Mouse (Mus musculus) left cerebral cortex, adult 8-10 months (tissue): ENCODE measurements at regions not wholly inside any gene's neighbourhood (a gene's known extent, or its start where the extent isn't known, plus 50 kb on each side); places are given as distances from the start of the nearest gene placed in this dataset.
"Not testable (repeated sequence)": the region's sequence is repeated elsewhere in the genome, so short reads cannot be mapped to it uniquely, and the experiment has no call there.

Experiments
- DNase-seq, 2 experiments: peaks; one replicate each; pipeline ENCODE4 v3.0.0; 2022; ENCODE audit warnings: low spot score in 2 of 2

- DNase-seq = no peak
Measured at GRCm38 (mm10) chr16:51169294-51169693, 578.3 kb upstream of the Ccdc54 start.

- no peak for DNase-seq
Measured at GRCm38 (mm10) chr16:51160768-51161167, 569.8 kb upstream of the Ccdc54 start.

- no peak for DNase-seq
Measured at GRCm38 (mm10) chr16:51138575-51138974, 547.6 kb upstream of the Ccdc54 start.

- peak in 1 of 2 experiments; percentile 22 for DNase-seq
Measured at GRCm38 (mm10) chr16:51119835-51120234, 528.9 kb upstream of the Ccdc54 start.

- no peak for DNase-seq
Measured at GRCm38 (mm10) chr16:51118365-51118764, 527.4 kb upstream of the Ccdc54 start.

- no peak for DNase-seq
Measured at GRCm38 (mm10) chr16:51117836-51118235, 526.9 kb upstream of the Ccdc54 start.

GRCm38 (mm10) chr16:51109864-51110263, 518.9 kb upstream of the Ccdc54 start:
- no peak for DNase-seq

GRCm38 (mm10) chr16:51107421-51107820, 516.5 kb upstream of the Ccdc54 start:
- no peak for DNase-seq

- DNase-seq = no peak
Measured at GRCm38 (mm10) chr16:51086556-51086955, 495.6 kb upstream of the Ccdc54 start.

- no peak for DNase-seq
Measured at GRCm38 (mm10) chr16:51080146-51080545, 489.2 kb upstream of the Ccdc54 start.

GRCm38 (mm10) chr16:51048650-51049049, 457.7 kb upstream of the Ccdc54 start:
- DNase-seq = no peak

GRCm38 (mm10) chr16:51048169-51048568, 457.2 kb upstream of the Ccdc54 start:
- no peak for DNase-seq

- no peak for DNase-seq
Measured at GRCm38 (mm10) chr16:51041311-51041710, 450.4 kb upstream of the Ccdc54 start.

- DNase-seq = no peak
Measured at GRCm38 (mm10) chr16:51002876-51003275, 411.9 kb upstream of the Ccdc54 start.

GRCm38 (mm10) chr16:50964395-50964794, 373.4 kb upstream of the Ccdc54 start:
- DNase-seq = no peak

- DNase-seq = no peak
Measured at GRCm38 (mm10) chr16:50944091-50944490, 353.1 kb upstream of the Ccdc54 start.

GRCm38 (mm10) chr16:50943581-50943980, 352.6 kb upstream of the Ccdc54 start:
- DNase-seq = not testable (repeated sequence)

GRCm38 (mm10) chr16:50942291-50942690, 351.3 kb upstream of the Ccdc54 start:
- DNase-seq = no peak

GRCm38 (mm10) chr16:50939316-50939715, 348.4 kb upstream of the Ccdc54 start:
- DNase-seq = no peak

- DNase-seq = no peak
Measured at GRCm38 (mm10) chr16:50907732-50908131, 316.8 kb upstream of the Ccdc54 start.

- DNase-seq = no peak
Measured at GRCm38 (mm10) chr16:50899151-50899550, 308.2 kb upstream of the Ccdc54 start.

- DNase-seq = no peak
Measured at GRCm38 (mm10) chr16:50877926-50878325, 287.0 kb upstream of the Ccdc54 start.

- DNase-seq = no peak
Measured at GRCm38 (mm10) chr16:50871318-50871717, 280.4 kb upstream of the Ccdc54 start.

GRCm38 (mm10) chr16:50863565-50863964, 272.6 kb upstream of the Ccdc54 start:
- no peak for DNase-seq
